Mouse (Mus musculus) liver, embryonic 12.5 days (tissue): Measurements from ENCODE around the gene Cenpb. TPM values are rescaled to one million over a fixed set of nuclear protein-coding genes. Genes with fewer than 3 reads are reported as not detected.
A peak's percentile ranks its signal among the peaks of the same experiment; 100 is the strongest.

ENCODE experiments used
- ATAC-seq: fragments of 200-750 bp; cut with Nextera tagmentation; 2 replicates; pipeline ENCODE4 v1.8.0; 2017; ENCODE audit warnings: moderate number of reproducible peaks, mild to moderate bottlenecking, moderate library complexity
- H3K27ac ChIP-seq: fragments of 300-500 bp; sonication (generic); 2 replicates; pipeline ENCODE4 v1.5.1; 2016; ENCODE audit warnings: mild to moderate bottlenecking
- H3K27me3 ChIP-seq: fragments of 300-500 bp; sonication (generic); replicated peaks from 2 replicates; pipeline ENCODE4 v1.6.1; 2016; ENCODE audit warnings: mild to moderate bottlenecking, moderate library complexity
- H3K36me3 ChIP-seq: fragments of 300-500 bp; sonication (generic); 2 replicates; pipeline ENCODE4 v1.6.1; 2016; ENCODE audit warnings: mild to moderate bottlenecking, moderate library complexity
- H3K4me1 ChIP-seq: fragments of 300-500 bp; sonication (generic); 2 replicates; pipeline ENCODE4 v1.6.1; 2016
- H3K4me2 ChIP-seq: fragments of 300-500 bp; sonication (generic); 2 replicates; pipeline ENCODE4 v1.6.1; 2016; ENCODE audit warnings: mild to moderate bottlenecking, moderate library complexity
- H3K4me3 ChIP-seq: fragments of 300-500 bp; sonication (generic); 2 replicates; pipeline ENCODE4 v1.5.1; 2016; ENCODE audit warnings: mild to moderate bottlenecking, moderate library complexity
- H3K9ac ChIP-seq: fragments of 300-500 bp; sonication (generic); 2 replicates; pipeline ENCODE4 v1.6.1; 2016; ENCODE audit warnings: mild to moderate bottlenecking, moderate library complexity
- H3K9me3 ChIP-seq: fragments of 300-500 bp; sonication (generic); replicated peaks from 2 replicates; pipeline ENCODE4 v1.6.1; 2016; ENCODE audit warnings: mild to moderate bottlenecking, moderate library complexity
- WGBS: fragments of 180-500 bp; shearing (Covaris S2); methylation state at CpG from one replicate; pipeline ENCODE4 v1.1.7; 2016; ENCODE audit not compliant: insufficient replicate concordance; 5-methylcytosine and 5-hydroxymethylcytosine counted together
- polyA plus RNA-seq: library from polyadenylated mRNA; unstranded; fragments of >200 nt; fragmentation: Nextera tagmentation; extraction: Ambion mirVana; gene quantifications from 2 replicates; pipeline ENCODE4 v1.2.1, GENCODE M21; 2016

The Cenpb gene
- polyA plus RNA-seq, 1 experiment from 2014 or later, result 6.5 TPM

GRCm38 (mm10) chr2:131175945-131176309 lies 3.9 kb downstream of the Cenpb start:
- H3K27ac ChIP-seq, result no peak overlapping the region; the same call in 1 of the 2 replicates
- H3K9me3 ChIP-seq, result no peaks in the 10 kb centered on the region
- peaks cover 73% of the 10 kb centered on the region for H3K4me1 ChIP-seq
- peaks cover 27% of the 10 kb centered on the region for H3K36me3 ChIP-seq
- no peak overlapping the region for H3K4me3 ChIP-seq
- WGBS, result 90% methylated on average over 1 of the region's 1 CpGs
- no peak overlapping the region for H3K4me2 ChIP-seq
- H3K27me3 ChIP-seq, result peaks cover 36% of the 10 kb centered on the region
- ATAC-seq, result no peak
- no peak overlapping the region for H3K9ac ChIP-seq

GRCm38 (mm10) chr2:131175286-131175944 lies 4.5 kb downstream of the Cenpb start:
- no peak overlapping the region for H3K4me2 ChIP-seq
- 78% methylated on average over 3 of the region's 3 CpGs for WGBS
- peaks cover 71% of the 10 kb centered on the region for H3K4me1 ChIP-seq
- H3K27ac ChIP-seq, result no peak overlapping the region; the same call in 1 of the 2 replicates
- H3K4me3 ChIP-seq, result no peak overlapping the region
- ATAC-seq, result no peak
- H3K9ac ChIP-seq, result no peak overlapping the region
- peaks cover 41% of the 10 kb centered on the region for H3K27me3 ChIP-seq
- H3K9me3 ChIP-seq, result no peaks in the 10 kb centered on the region
- peaks cover 27% of the 10 kb centered on the region for H3K36me3 ChIP-seq

- ATAC-seq, result peak; percentile 13; the same call in 1 of the 2 replicates
Measured at GRCm38 (mm10) chr2:131174700-131175099, 5.2 kb downstream of the Cenpb start.

GRCm38 (mm10) chr2:131172322-131172721 lies 7.5 kb downstream of the Cenpb start:
- peak; percentile 50 for ATAC-seq
- no peak overlapping the region for H3K4me2 ChIP-seq

More at GRCm38 (mm10) chr2:131174700-131175099, 5.2 kb downstream of the Cenpb start:
- no peaks in the 10 kb centered on the region for H3K9me3 ChIP-seq
- H3K27me3 ChIP-seq, result peaks cover 48% of the 10 kb centered on the region
- H3K27ac ChIP-seq, result no peak overlapping the region
- peaks cover 27% of the 10 kb centered on the region for H3K36me3 ChIP-seq
- peaks cover 67% of the 10 kb centered on the region for H3K4me1 ChIP-seq
- peak overlapping the region; percentile 46 for H3K4me3 ChIP-seq
- H3K9ac ChIP-seq, result 0 out of 2 replicates have a peak overlapping the region, but pooled peaks have one; percentile 3
- peak overlapping the region; percentile 72 for H3K4me2 ChIP-seq
- WGBS, result 3% methylated on average over 11 of the region's 11 CpGs

GRCm38 (mm10) chr2:131171401-131172104 lies 8.3 kb downstream of the Cenpb start:
- Histone ChIP-seq H3K36me3 (peaks cover 9% of the 10 kb centered on the region; the same call in 1 of the 2 replicates), H3K4me3 (peak overlapping the region; percentile 32), H3K9me3 (no peaks in the 10 kb centered on the region), H3K9ac (no peak overlapping the region), H3K4me2 (peak overlapping the region; percentile 57), H3K27ac (no peak overlapping the region), H3K27me3 (peaks cover 70% of the 10 kb centered on the region), H3K4me1 (peaks cover 37% of the 10 kb centered on the region)
- ATAC-seq, result no peak
- 5% methylated on average over 43 of the region's 43 CpGs for WGBS

More at GRCm38 (mm10) chr2:131172322-131172721, 7.5 kb downstream of the Cenpb start:
- peaks cover 70% of the 10 kb centered on the region for H3K27me3 ChIP-seq
- peaks cover 45% of the 10 kb centered on the region for H3K4me1 ChIP-seq
- WGBS, result 19% methylated on average over 9 of the region's 9 CpGs
- peaks cover 16% of the 10 kb centered on the region for H3K36me3 ChIP-seq
- no peaks in the 10 kb centered on the region for H3K9me3 ChIP-seq
- no peak overlapping the region for H3K27ac ChIP-seq
- H3K9ac ChIP-seq, result no peak overlapping the region
- no peak overlapping the region for H3K4me3 ChIP-seq

- H3K27me3 ChIP-seq, result peaks cover 75% of the 10 kb centered on the region
- no peak overlapping the region for H3K27ac ChIP-seq
- H3K36me3 ChIP-seq, result peaks cover 3% of the 10 kb centered on the region; the same call in 1 of the 2 replicates
- 14% methylated on average over 9 of the region's 9 CpGs for WGBS
- H3K4me1 ChIP-seq, result peaks cover 34% of the 10 kb centered on the region
- H3K9me3 ChIP-seq, result no peaks in the 10 kb centered on the region
- peak overlapping the region; percentile 57 for H3K4me2 ChIP-seq
- no peak for ATAC-seq
- peak overlapping the region; percentile 32; the same call in 1 of the 2 replicates for H3K4me3 ChIP-seq
- H3K9ac ChIP-seq, result no peak overlapping the region
Measured at GRCm38 (mm10) chr2:131170936-131171335, 8.9 kb downstream of the Cenpb start.

GRCm38 (mm10) chr2:131168914-131169313 lies 11.0 kb downstream of the Cenpb start:
- Histone ChIP-seq H3K4me3 (no peak overlapping the region), H3K36me3 (no peaks in the 10 kb centered on the region), H3K9me3 (no peaks in the 10 kb centered on the region), H3K4me1 (peaks cover 23% of the 10 kb centered on the region), H3K27ac (no peak overlapping the region), H3K4me2 (no peak overlapping the region), H3K27me3 (peaks cover 71% of the 10 kb centered on the region), H3K9ac (no peak overlapping the region)
- ATAC-seq, result no peak
- 64% methylated on average over 1 of the region's 1 CpGs for WGBS

- no peak overlapping the region for H3K9ac ChIP-seq
- 60% methylated on average over 6 of the region's 6 CpGs for WGBS
- no peaks in the 10 kb centered on the region for H3K36me3 ChIP-seq
- no peak overlapping the region for H3K4me2 ChIP-seq
- H3K9me3 ChIP-seq, result no peaks in the 10 kb centered on the region
- peaks cover 61% of the 10 kb centered on the region for H3K27me3 ChIP-seq
- no peak overlapping the region for H3K27ac ChIP-seq
- no peak for ATAC-seq
- peaks cover 23% of the 10 kb centered on the region for H3K4me1 ChIP-seq
- H3K4me3 ChIP-seq, result no peak overlapping the region
Measured at GRCm38 (mm10) chr2:131167984-131168383, 11.9 kb downstream of the Cenpb start.

- no peak overlapping the region for H3K4me2 ChIP-seq
- peaks cover 5% of the 10 kb centered on the region for H3K4me1 ChIP-seq
- no peak overlapping the region for H3K4me3 ChIP-seq
- peaks cover 43% of the 10 kb centered on the region for H3K27me3 ChIP-seq
- no peak overlapping the region for H3K27ac ChIP-seq
- no peak overlapping the region for H3K9ac ChIP-seq
- ATAC-seq, result no peak
- no peaks in the 10 kb centered on the region for H3K9me3 ChIP-seq
- no peaks in the 10 kb centered on the region for H3K36me3 ChIP-seq
- 80% methylated on average over 2 of the region's 2 CpGs for WGBS
Measured at GRCm38 (mm10) chr2:131166172-131166571, 13.7 kb downstream of the Cenpb start.

- Histone ChIP-seq H3K4me1 (peaks cover 11% of the 10 kb centered on the region), H3K9me3 (no peaks in the 10 kb centered on the region), H3K4me2 (no peak overlapping the region), H3K27ac (no peak overlapping the region), H3K4me3 (no peak overlapping the region), H3K9ac (no peak overlapping the region), H3K36me3 (no peaks in the 10 kb centered on the region), H3K27me3 (peaks cover 21% of the 10 kb centered on the region)
- 68% methylated on average over 7 of the region's 7 CpGs for WGBS
- no peak for ATAC-seq
Measured at GRCm38 (mm10) chr2:131163924-131164323, 15.9 kb downstream of the Cenpb start.

- Histone ChIP-seq H3K36me3 (peaks cover 23% of the 10 kb centered on the region), H3K4me2 (peak overlapping the region; percentile 92), H3K27me3 (no peaks in the 10 kb centered on the region), H3K9ac (peak overlapping the region; percentile 81), H3K9me3 (no peaks in the 10 kb centered on the region), H3K4me1 (peaks cover 43% of the 10 kb centered on the region), H3K4me3 (peak overlapping the region; percentile 83), H3K27ac (peak overlapping the region; percentile 92)
- WGBS, result 3% methylated on average over 17 of the region's 17 CpGs
- no peak for ATAC-seq
Measured at GRCm38 (mm10) chr2:131160671-131161111, 19.2 kb downstream of the Cenpb start.

- peak within 1 kb of the TSS; percentile 96 for H3K27ac ChIP-seq
- WGBS, result under 1% methylated on average over 54 of the region's 54 CpGs
- peaks cover 50% of the 10 kb centered on the region for H3K4me1 ChIP-seq
Measured at GRCm38 (mm10) chr2:131159938-131160581, 19.8 kb downstream of the Cenpb start, which contains the start of gene 1700037H04Rik. 1700037H04Rik (minus strand) TSS chr2:131160081.

More at GRCm38 (mm10) chr2:131159938-131160581, 19.8 kb downstream of the Cenpb start, which contains the start of gene 1700037H04Rik:
- Histone ChIP-seq H3K9me3 (no peaks in the 10 kb centered on the region), H3K4me3 (peak within 1 kb of the TSS; percentile 83), H3K27me3 (no peaks in the 10 kb centered on the region), H3K36me3 (peaks cover 30% of the 10 kb centered on the region), H3K4me2 (peak within 1 kb of the TSS; percentile 92), H3K9ac (peak within 1 kb of the TSS; percentile 90)
- peak; percentile 92 for ATAC-seq
